Mouse (Mus musculus) liver, embryonic 14.5 days (tissue): ENCODE results near the gene Dapk3.

Experiments
- CTCF ChIP-seq: IDR thresholded peaks from 2 replicates; pipeline ENCODE4 v1.5.1; 2016; ENCODE audit warnings: antibody characterized with exemption, low read depth, control low read depth
- EP300 ChIP-seq: IDR thresholded peaks from 2 replicates; pipeline ENCODE4 v1.6.1; 2016; ENCODE audit warnings: antibody characterized with exemption, low read depth

- TF ChIP-seq EP300 = no peak
- no peak for TF ChIP-seq CTCF
Measured at GRCm38 (mm10) chr10:81232580-81233225, 49.9 kb downstream of the Dapk3 start, which contains the start of gene Zfr2.
